Mouse (Mus musculus) urinary bladder, postnatal 25 days (tissue): ENCODE data around the gene Arnt.

Source experiments
- DNase-seq: peaks from one replicate; pipeline ENCODE4 v3.0.0; 2022; ENCODE audit warnings: low spot score

The Arnt gene

DNA sequence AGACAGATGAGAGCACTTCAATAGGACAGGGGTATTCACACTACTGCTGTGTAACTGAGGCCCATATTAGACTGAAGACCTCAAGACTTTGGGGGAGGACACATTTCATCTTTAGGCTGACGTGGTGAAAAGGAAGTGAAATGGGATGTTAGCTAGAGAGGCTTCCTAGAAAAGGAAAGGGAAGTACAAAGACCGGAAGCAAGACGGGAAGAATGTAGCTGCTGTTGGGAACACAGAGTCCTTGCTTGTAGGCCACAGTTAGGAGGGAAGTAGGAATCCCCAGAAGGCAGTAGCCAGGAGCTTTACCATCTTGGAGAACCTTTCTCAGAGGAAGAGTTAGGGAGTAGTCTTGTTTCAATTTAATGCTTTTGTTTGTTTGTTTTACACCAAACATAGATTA lies 23.6 kb downstream of the Arnt start:
- no peak for DNase-seq

DNA sequence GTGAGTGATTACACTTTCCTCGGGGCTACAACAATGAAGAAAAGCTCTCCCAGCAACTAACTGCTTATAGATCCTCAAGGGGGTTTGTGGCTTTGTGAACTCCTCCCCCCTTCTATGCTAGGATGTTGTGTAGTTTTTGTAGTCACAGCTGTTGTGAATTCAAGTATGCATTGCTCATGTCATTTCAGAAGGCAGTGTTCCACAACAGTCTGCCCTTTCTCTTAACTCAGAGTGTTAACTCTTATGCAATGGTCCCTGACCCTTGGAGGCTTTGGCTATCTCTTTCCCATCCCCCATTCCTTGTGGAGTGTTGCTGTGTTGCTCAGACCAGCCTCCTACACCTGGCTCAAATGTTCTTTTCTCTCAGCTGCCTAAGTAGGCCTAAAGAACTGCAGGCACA lies 25.2 kb downstream of the Arnt start:
- no peak for DNase-seq

DNA sequence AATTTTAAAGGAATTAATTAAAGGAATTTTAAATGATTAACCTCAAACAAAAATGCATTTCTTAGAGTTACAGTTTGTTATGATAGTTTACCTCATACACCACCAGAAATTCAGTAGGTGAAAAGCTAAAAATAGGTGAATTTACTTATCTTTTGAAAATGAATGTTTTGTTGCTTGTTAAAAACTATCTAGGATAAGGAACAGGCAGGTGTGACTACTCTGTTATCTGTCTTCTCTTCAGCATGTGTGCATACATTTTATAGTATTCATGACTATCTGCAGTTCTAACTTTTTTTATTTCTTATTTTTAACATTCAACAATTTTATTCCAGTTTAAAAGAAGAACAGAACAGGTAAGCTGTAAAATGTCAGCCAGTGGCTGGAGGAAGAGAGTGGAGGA lies 29.7 kb downstream of the Arnt start:
- no peak for DNase-seq

DNA sequence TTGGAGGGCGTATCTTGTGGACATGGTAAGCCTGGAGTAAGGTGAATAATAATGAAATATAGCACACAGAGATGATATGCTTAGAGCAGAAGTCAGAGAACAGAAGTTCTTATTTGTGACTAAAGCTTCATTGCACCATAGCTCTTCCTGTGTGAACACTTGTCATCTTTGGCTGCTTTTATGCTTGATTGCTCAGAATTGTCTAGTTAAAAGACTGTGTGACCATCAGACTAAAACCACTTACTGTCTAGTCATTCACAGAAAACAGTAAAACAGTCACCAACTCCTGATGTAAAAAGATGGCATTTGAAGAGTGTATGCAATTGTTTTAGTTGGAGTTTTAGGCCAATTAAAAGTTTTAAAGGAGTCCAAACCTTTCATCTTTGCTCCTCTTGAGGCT lies 44.8 kb downstream of the Arnt start:
- no peak for DNase-seq

DNA sequence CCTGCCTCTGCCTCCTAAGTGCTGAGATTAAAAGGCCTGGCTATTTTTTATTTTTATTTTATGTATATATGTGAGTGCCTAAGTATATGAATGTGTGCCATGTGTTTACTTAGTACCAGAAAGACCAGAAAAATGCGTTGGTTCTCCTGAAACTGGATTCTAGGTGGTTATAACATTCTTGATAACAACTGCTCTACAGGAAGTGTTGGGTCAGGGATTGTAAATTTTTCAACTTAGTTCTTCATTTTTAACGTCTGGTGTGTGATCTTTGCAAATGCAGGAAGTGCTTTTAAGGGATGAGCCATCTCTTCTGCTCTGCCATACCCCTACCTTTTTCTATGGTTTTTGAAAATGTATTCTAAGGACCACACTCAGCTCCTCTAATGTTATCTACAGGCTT lies 52.2 kb downstream of the Arnt start:
- DNase-seq: no peak

DNA sequence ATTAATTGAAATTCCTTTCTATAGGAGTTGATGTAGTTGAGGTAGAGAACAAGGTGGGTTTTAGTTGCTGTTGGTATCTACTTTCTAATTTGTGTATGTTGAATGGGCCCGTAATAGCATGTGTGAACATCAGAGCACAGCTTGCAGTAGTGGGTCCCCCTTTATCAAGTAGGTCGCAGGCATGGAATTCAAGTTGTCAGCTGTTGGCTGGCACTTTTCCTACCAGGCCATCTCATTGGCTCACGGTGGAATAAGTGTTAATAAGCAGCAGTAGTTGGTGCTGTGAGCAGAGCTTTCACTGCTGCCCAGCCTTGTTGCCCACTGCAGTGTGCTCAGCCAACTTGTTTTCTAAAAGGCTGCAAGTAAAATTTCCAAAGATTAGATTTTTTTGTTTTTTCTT lies 54.5 kb downstream of the Arnt start:
- no peak for DNase-seq

DNA sequence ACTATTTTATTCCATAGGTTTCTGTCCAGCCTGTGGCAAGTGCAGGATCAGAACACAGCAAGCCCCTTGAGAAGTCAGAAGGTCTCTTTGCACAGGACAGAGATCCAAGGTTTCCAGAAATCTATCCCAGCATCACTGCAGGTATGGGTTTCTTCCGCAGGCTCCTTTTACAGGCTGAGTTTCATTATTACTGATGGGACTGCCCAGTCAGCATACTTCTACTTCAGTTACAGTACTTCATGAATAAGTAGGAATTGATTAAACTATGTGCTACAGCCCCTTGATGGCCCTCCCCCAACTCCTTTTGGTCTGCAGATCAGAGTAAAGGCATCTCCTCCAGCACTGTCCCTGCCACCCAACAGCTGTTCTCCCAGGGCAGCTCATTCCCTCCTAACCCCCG lies 56.0 kb downstream of the Arnt start:
- DNase-seq: no peak

DNA sequence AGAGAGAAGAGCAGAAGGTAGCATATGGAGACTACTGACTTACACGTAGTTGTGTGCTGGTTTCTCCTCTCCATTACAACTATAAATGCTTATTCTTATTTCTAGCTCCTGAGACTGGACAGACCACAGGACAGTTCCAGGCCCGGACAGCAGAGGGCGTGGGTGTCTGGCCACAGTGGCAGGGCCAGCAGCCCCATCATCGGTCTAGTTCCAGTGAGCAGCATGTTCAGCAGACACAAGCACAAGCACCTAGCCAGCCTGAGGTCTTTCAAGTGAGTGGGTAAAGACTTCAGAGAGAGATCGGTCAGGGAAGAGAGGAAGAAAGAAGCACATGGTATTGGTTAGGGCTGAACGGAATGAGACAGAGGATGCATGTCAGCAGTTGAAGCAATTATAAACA lies 60.2 kb downstream of the Arnt start:
- peak; percentile 48 for DNase-seq

DNA sequence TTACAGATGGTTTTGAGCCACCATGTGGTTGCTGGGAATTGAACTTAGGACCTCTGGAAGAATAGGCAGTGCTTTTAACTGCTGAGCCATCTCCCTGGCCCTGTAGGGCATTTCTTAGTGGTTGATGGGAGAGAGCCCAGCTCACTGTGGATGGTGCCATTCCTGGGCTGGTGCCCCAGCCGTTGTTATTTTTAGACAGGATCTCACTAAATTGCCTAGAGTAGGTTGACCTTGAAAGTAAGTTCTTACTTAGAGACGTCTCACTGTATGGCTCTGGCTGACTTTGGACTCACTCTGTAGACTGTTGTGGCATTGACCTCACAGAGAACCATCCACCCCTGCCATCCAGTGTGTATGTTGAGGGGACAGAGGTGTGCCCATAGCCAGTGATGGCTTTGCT lies 64.0 kb downstream of the Arnt start:
- DNase-seq: no peak

DNA sequence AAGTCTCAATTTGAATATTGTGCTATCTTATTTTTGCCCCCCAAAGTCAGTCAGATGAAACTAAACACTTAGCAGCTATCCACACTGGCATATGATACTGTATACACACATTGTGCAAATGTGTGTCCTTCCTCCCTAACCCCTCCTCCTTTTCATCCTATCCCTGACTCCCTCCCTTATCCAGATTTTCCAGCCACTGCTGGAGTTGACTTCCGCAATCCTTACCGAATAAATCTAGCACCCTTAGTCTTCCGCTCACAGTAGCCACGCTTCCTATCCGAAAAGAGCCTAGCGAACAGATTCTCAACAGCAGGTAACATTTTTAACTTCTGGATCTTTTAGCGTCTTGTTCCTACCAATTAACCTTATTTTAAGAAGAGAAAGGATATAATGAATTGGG lies 64.8 kb downstream of the Arnt start, which contains the start of gene Ctsk:
Gene Ctsk (plus strand): TSS at position 233 of the 400 bp plus-strand sequence.
- DNase-seq: no peak

DNA sequence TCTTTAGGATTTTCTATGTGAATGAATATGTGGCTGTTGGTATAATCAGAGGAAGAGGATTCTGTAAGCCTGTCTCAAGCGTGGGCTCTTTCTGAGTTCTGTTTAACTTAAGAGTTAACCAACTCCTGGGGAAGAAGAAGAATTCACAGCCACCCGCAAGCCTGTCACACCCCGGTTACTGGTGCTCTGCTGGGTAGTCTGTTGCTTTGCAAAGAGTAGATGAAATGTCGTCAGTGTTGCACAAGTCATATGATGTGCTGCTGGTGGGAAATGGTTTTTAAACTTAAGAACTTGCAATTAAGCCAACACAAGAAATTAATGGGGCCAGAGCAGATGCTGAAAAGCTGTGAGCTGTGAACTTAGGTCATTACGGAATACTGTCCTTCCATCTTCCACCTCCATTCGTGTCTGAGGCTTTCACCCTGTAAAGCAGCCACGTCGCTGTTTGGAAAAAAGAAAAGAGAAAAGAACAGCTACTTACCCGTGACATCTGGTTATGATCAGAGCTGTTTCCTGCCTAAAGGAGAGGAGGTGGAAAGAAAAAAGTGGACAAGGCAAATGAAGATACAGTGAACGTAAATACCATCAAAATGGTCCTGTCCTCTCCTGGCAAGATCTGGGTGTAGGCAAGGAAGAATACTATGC lies 65.4 kb downstream of the Arnt start:
- DNase-seq: no peak

DNA sequence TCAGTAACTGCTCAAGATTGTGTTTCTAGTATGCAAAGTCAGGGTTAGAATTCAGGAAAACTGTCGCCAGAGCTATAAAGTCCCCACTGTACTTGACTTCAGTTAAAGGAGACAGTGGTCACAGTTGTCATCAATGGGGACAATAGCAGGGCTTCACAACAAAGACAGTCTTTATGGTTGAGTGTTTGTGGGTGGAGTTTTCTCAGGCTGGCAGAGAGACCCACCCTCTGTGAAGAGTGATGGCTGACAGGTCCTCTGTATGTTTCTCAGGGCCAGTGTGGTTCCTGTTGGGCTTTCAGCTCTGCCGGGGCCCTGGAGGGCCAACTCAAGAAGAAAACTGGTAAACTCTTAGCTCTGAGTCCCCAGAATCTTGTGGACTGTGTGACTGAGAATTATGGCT lies 68.1 kb downstream of the Arnt start:
- no peak for DNase-seq

DNA sequence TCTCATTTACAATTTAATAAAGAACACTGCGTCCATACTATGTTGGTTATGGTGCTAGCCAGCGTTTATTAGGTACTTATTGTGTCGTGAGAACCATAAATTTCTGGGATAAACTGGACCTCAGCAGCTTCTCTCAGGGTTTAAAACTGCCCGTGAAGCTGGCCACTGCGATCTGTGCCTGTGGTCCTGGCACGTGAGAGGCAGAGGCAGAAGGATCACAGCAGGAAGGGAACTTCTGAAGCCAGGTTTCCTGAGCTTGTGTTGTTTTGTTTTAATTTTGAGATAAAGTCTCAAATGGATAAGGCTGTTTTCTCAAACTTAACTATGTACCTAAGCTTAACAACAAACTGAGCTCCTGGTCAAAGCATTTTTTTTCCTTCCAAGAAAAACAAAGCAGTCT lies 75.2 kb downstream of the Arnt start:
- DNase-seq: no peak

DNA sequence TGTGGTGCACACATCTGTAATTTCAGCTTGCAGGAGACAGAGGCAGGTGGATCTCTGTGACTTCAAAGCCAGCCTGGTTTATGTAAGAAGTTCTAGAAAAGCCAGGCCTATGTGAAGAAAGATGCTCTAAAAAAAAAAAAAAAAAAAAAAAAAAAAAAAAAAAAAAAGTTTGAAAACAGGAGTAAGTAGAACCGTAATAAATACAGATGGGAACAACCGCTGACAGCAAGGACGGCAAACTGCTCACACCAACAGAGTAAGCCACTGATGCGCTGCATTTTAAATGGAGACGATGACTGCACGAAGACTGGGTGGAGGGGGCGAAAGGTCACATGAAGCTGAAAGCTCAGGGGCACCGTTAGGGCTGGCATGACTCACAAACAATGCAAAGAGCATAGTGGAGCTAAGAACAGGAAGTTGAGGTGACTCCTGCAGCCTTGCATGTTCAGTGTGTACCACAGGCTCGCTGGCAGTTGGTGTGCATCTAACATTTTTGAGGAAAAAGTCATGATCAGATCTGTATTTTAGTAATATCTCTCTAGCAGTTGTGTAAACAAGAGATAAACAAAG lies 77.5 kb downstream of the Arnt start:
- no peak for DNase-seq

DNA sequence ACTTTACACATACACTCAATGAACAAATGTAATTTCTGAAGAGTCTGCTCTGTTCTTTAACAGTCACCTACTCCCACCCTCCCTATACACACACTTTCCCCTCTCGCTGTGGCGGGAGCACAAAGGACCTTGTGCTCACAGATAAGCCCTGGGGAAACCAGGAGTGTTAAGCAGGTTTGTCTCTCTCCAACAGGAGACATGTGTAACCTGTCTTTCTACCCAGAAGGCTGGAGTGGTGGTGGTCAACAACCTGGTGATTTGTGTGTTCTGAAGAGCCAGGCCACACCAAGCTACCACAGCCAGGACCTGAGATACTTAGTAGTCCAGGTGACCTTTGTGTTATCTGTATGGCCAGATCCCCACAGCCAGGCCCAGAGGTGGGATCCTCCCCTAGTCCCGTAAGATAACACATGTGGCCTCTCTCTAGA lies 82.4 kb downstream of the Arnt start:
- DNase-seq: no peak

DNA sequence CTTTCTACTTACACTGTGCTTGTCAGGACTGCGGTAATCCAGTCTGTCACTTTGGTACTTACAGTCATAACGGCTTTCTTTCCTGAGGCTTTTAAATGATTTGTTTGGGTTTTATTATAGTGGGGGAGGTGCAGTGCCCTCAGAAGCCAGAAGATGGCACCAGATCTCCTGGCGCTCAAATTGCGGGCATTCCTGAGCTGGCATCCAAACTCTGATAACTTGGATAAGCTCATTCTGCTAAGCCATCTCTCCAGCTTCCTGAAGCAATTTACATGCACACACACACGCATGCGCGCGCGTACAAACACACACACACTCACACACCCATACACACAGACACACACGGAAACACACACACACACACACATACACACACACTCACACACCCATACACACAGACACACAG lies 83.3 kb downstream of the Arnt start:
- peak; percentile 57 for DNase-seq

DNA sequence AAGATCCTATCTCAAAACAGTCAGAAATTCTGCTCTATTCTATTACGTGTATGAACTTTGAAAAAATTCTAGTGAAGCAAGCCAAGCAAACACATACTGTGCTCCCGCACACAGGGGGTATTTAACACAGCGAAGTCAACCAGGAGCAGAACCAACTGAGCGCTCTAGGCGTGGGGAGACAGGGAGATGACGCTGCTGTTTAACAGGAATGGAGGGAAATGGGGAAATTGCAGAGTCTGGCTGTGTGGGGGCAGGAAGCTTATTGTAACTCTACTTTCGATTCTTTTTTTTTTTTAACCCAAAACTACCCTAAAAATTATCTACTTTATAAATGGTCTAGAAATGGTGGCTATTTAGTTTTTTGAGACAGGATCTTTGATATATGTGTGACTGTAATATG lies 84.7 kb downstream of the Arnt start:
- DNase-seq: no peak

DNA sequence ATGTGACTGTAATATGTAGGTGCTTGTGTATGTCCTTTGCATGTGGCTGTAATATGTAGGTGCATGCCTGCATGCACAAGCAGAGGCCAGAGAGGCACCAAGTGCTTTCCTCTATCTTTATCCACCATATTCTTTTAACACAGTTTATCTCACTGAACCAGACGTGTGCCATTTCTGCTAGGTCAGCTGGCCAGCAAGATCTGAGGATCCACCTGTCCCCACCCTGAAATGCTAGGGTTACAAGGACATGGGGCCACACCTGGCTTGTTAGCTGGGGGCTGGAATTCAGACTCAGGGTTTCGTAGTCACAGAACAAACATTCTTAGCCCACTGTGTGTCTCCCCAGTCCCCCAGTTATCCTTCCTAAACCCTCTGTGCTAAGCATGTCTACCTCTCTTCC lies 85.1 kb downstream of the Arnt start:
- no peak for DNase-seq

DNA sequence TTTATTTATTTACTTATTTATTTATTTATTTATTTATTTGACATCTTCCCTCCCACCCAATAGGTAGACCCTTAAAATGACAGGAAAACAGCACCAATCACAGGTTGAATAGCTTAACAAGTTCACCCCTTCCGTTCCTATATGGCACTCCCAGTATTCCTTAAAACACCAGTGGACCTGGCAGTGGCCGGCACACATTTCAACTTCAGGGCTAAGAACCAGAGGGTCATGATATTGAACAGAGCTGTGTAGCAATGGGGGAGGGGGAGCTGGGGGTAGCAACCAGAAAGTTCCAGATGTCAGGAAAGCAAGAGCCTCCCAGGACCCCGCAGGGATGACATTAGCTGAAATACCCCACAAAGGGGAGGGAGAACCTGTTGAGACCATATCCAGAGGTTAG lies 85.9 kb downstream of the Arnt start:
- DNase-seq: no peak

DNA sequence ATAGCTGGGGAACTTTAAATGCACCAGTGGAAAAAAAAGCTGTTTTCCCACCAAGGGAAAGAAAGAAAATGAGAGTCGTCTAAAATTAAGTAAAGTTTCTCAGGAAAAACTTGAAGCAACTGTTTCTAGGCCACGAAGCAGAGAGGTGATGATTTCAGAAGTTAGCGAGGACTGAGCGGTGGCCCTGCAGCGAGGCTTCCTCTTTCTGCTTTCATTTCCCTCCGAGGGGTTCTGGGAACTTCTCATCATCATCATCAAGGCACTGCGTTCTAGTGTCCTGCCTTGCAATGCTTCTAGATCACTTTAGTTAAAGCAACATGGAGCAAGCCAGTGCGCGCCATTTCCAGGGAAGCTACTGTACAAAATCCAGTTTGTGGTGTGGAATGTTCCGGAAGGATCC lies 87.0 kb downstream of the Arnt start:
- DNase-seq: no peak

DNA sequence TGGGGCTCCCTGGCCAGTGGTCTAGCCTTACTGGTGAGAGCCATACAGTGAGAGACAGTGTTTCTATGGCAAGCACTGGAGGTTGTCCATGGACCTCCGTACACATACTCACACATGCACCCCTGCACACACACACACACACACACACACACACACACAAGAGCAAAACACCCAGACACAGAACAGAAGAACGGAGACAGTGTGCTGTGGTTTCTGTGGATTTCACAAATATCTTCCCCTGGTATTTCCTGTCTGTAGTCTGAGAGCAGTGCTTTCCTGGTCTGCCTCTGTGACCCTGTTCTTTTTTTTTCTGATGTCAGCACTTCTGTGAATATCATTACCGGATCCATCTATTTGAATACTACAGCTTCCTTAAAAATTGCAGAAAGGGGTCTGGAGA lies 89.5 kb downstream of the Arnt start:
- DNase-seq: no peak

DNA sequence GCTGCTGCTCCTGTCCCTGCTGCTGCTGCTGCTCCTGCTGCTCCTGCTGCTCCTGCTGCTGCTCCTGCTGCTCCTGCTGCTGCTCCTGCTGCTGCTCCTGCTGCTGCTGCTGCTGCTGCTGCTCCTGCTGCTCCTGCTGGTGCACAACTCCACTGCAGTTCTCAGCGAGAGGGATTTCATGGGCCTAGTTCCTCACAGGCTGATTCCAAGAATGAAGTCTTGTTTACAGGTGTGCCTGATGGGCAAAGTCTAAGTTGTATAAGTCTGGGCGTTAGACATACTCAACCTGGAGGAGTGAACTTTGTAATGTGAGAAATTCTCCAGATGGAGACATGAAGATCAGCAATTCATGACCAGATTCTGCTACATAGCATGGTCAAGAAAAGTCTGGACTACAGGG lies 90.5 kb downstream of the Arnt start:
- DNase-seq: no peak

DNA sequence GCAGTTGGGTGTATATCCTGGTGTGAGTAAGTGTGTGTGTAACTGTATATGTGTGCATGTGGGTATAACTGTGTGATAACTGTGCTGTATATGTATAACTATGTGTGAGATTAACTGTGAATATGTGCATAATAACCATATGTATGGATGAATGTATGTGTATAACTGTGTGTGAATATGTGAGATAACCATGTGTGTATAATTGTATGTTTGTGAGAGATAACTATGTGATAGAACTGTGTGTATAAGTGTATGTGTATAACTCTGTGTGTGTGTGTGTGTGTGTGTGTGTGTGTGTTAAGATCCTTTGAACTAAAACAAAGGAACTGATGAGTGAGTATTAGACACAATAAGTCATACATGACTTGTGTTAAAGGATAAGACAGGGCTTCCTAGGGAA lies 91.9 kb downstream of the Arnt start:
- no peak for DNase-seq

DNA sequence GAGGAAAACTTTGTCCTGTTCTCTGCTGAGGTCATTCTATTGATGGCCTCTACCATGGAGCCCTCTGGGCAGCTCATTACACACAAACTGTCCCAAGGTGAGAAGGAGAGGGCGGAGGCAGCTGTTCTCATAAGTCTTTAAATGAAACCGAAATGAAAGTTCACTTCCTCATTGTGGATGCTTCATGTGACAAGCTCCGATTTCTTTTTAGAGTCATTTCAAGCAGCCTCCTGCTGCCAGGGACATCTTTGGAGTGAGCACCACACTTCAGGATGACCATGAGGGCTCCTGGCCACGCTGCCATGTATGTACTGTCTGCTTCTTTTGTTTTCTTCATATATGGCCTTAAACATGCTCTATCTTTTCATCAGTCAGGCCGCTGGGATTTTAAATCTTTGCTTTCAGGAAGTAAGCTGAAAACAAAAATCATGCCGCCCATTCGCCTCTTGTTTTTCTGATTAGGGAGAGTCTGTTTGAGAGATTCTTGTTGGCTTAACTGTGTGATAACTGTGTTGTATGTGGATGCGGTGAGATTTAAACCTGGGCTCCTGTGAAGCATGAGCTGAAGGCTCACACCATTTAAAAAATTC lies 92.5 kb downstream of the Arnt start, which contains the start of gene Ctss:
Gene Ctss (plus strand): TSS at position 165 of the 590 bp plus-strand sequence.
- no peak for DNase-seq
